Mouse (Mus musculus) embryonic facial prominence, embryonic 12.5 days (tissue): ENCODE data around the gene Fanca. TPM values are rescaled to one million over a fixed set of nuclear protein-coding genes. Genes with fewer than 3 reads are reported as not detected.

Experiments used
- ATAC-seq: fragments of 200-750 bp; cut with Nextera tagmentation; 2 replicates; pipeline ENCODE4 v1.8.0; 2017; ENCODE audit not compliant: insufficient number of reproducible peaks, insufficient read depth, low FRiP score, low TSS enrichment
- H3K27ac ChIP-seq: fragments of 300-500 bp; sonication (generic); 2 replicates; pipeline ENCODE4 v1.5.1; 2016; ENCODE audit warnings: mild to moderate bottlenecking
- H3K27me3 ChIP-seq: fragments of 300-500 bp; sonication (generic); 2 replicates; pipeline ENCODE4 v1.6.1; 2016; ENCODE audit warnings: mild to moderate bottlenecking, moderate library complexity
- H3K36me3 ChIP-seq: fragments of 300-500 bp; sonication (generic); 2 replicates; pipeline ENCODE4 v1.6.1; 2016; ENCODE audit warnings: mild to moderate bottlenecking
- H3K4me1 ChIP-seq: fragments of 300-500 bp; sonication (generic); 2 replicates; pipeline ENCODE4 v1.6.1; 2016
- H3K4me2 ChIP-seq: fragments of 300-500 bp; sonication (generic); replicated peaks from 2 replicates; pipeline ENCODE4 v1.6.1; 2016; ENCODE audit warnings: mild to moderate bottlenecking, moderate library complexity
- H3K4me3 ChIP-seq: fragments of 300-500 bp; sonication (generic); 2 replicates; pipeline ENCODE4 v1.5.1; 2016; ENCODE audit warnings: mild to moderate bottlenecking
- H3K9ac ChIP-seq: fragments of 300-500 bp; sonication (generic); 2 replicates; pipeline ENCODE4 v1.6.1; 2016; ENCODE audit warnings: mild to moderate bottlenecking, moderate library complexity
- H3K9me3 ChIP-seq: fragments of 300-500 bp; sonication (generic); 2 replicates; pipeline ENCODE4 v1.6.1; 2016; ENCODE audit warnings: mild to moderate bottlenecking, moderate library complexity
- WGBS: fragments of 180-500 bp; shearing (Covaris S2); methylation state at CpG from one replicate; pipeline ENCODE4 v1.1.7; 2016; 5-methylcytosine and 5-hydroxymethylcytosine counted together
- polyA plus RNA-seq: library from polyadenylated mRNA; unstranded; fragments of >200 nt; fragmentation: Nextera tagmentation; extraction: Ambion mirVana; gene quantifications from 2 replicates; pipeline ENCODE4 v1.2.1, GENCODE M21; 2016

Gene Fanca
- 31.9 and 34.0 TPM in 2 replicates for polyA plus RNA-seq

- WGBS = under 1% methylated on average over 24 of the region's 24 CpGs
- peak within 1 kb of the TSS; percentile 48 for H3K4me3 ChIP-seq
- H3K4me1 ChIP-seq = peaks cover 9% of the 10 kb centered on the region
- H3K4me2 ChIP-seq = peak within 1 kb of the TSS; percentile 81
- no peaks in the 10 kb centered on the region; the same call in 1 of the 2 replicates for H3K36me3 ChIP-seq
- ATAC-seq = peak; percentile 98
- peak within 1 kb of the TSS; percentile 69 for H3K9ac ChIP-seq
- no peak within 1 kb of the TSS for H3K27ac ChIP-seq
- no peaks in the 10 kb centered on the region for H3K9me3 ChIP-seq
- H3K27me3 ChIP-seq = no peaks in the 10 kb centered on the region
These were observed at the start of gene Fanca for GRCm38 (mm10) chr8:123318467-123318911. TSS of gene Fanca (minus strand) at chr8:123318576.

- Histone ChIP-seq H3K9me3 (no peaks in the 10 kb centered on the region), H3K27ac (no peak overlapping the region), H3K36me3 (no peaks in the 10 kb centered on the region), H3K4me1 (no peaks in the 10 kb centered on the region), H3K4me3 (no peak overlapping the region), H3K27me3 (no peaks in the 10 kb centered on the region), H3K4me2 (no peak overlapping the region), H3K9ac (no peak overlapping the region)
- WGBS = 38% methylated on average over 12 of the region's 12 CpGs
- ATAC-seq = no peak
These were observed 42.8 kb upstream of the Fanca start for GRCm38 (mm10) chr8:123361082-123361739.

GRCm38 (mm10) chr8:123353216-123353615 is 34.8 kb upstream of the Fanca start:
- Histone ChIP-seq H3K9ac (no peak overlapping the region), H3K9me3 (no peaks in the 10 kb centered on the region)
- WGBS = 38% methylated on average over 11 of the region's 11 CpGs

GRCm38 (mm10) chr8:123352786-123353185 is 34.4 kb upstream of the Fanca start:
- no peak for ATAC-seq
- no peak overlapping the region for H3K9ac ChIP-seq
- H3K27me3 ChIP-seq = peaks cover 5% of the 10 kb centered on the region; the same call in 1 of the 2 replicates
- no peak overlapping the region for H3K4me2 ChIP-seq
- 58% methylated on average over 13 of the region's 13 CpGs for WGBS
- no peak overlapping the region for H3K4me3 ChIP-seq
- peaks cover 14% of the 10 kb centered on the region for H3K4me1 ChIP-seq
- no peaks in the 10 kb centered on the region for H3K9me3 ChIP-seq
- H3K27ac ChIP-seq = no peak overlapping the region
- H3K36me3 ChIP-seq = no peaks in the 10 kb centered on the region

More at GRCm38 (mm10) chr8:123353216-123353615, 34.8 kb upstream of the Fanca start:
- H3K4me3 ChIP-seq = no peak overlapping the region
- peaks cover 5% of the 10 kb centered on the region; the same call in 1 of the 2 replicates for H3K27me3 ChIP-seq
- no peak overlapping the region for H3K27ac ChIP-seq
- no peak overlapping the region for H3K4me2 ChIP-seq
- H3K4me1 ChIP-seq = peaks cover 10% of the 10 kb centered on the region
- no peak for ATAC-seq
- no peaks in the 10 kb centered on the region for H3K36me3 ChIP-seq

GRCm38 (mm10) chr8:123352118-123352517 is 33.7 kb upstream of the Fanca start:
- H3K27me3 ChIP-seq = peaks cover 5% of the 10 kb centered on the region; the same call in 1 of the 2 replicates
- H3K4me1 ChIP-seq = peaks cover 17% of the 10 kb centered on the region
- H3K4me2 ChIP-seq = no peak overlapping the region
- H3K27ac ChIP-seq = no peak overlapping the region
- no peaks in the 10 kb centered on the region for H3K9me3 ChIP-seq
- H3K36me3 ChIP-seq = no peaks in the 10 kb centered on the region
- no peak for ATAC-seq
- 81% methylated on average over 12 of the region's 12 CpGs for WGBS
- H3K9ac ChIP-seq = no peak overlapping the region
- no peak overlapping the region for H3K4me3 ChIP-seq

GRCm38 (mm10) chr8:123349073-123349472 is 30.7 kb upstream of the Fanca start:
- WGBS = 83% methylated on average over 4 of the region's 4 CpGs
- peaks cover 17% of the 10 kb centered on the region for H3K4me1 ChIP-seq
- peaks cover 4% of the 10 kb centered on the region; the same call in 1 of the 2 replicates for H3K27me3 ChIP-seq
- H3K4me3 ChIP-seq = no peak overlapping the region
- no peak overlapping the region for H3K9ac ChIP-seq
- H3K36me3 ChIP-seq = no peaks in the 10 kb centered on the region
- peak overlapping the region; percentile 78; the same call in 1 of the 2 replicates for H3K27ac ChIP-seq
- no peak for ATAC-seq
- H3K4me2 ChIP-seq = no peak overlapping the region
- no peaks in the 10 kb centered on the region for H3K9me3 ChIP-seq

GRCm38 (mm10) chr8:123348237-123348843 is 30.0 kb upstream of the Fanca start:
- H3K9me3 ChIP-seq = no peaks in the 10 kb centered on the region
- no peak overlapping the region for H3K4me2 ChIP-seq
- WGBS = 18% methylated on average over 9 of the region's 9 CpGs
- H3K36me3 ChIP-seq = no peaks in the 10 kb centered on the region
- ATAC-seq = 0 out of 2 replicates have a peak, but pooled peaks have one; percentile 38
- no peaks in the 10 kb centered on the region for H3K27me3 ChIP-seq
- no peak overlapping the region for H3K4me3 ChIP-seq
- H3K9ac ChIP-seq = no peak overlapping the region
- peaks cover 23% of the 10 kb centered on the region for H3K4me1 ChIP-seq
- H3K27ac ChIP-seq = peak overlapping the region; percentile 78

- H3K9me3 ChIP-seq = no peaks in the 10 kb centered on the region
- H3K27ac ChIP-seq = no peak overlapping the region
- H3K36me3 ChIP-seq = no peaks in the 10 kb centered on the region
- H3K4me2 ChIP-seq = no peak overlapping the region
- H3K9ac ChIP-seq = no peak overlapping the region
- no peak for ATAC-seq
- no peak overlapping the region for H3K4me3 ChIP-seq
- WGBS = 82% methylated on average over 2 of the region's 2 CpGs
- H3K27me3 ChIP-seq = no peaks in the 10 kb centered on the region
- peaks cover 24% of the 10 kb centered on the region for H3K4me1 ChIP-seq
These were observed 28.9 kb upstream of the Fanca start for GRCm38 (mm10) chr8:123347293-123347692.

- Histone ChIP-seq H3K27me3 (no peaks in the 10 kb centered on the region), H3K36me3 (no peaks in the 10 kb centered on the region), H3K9ac (no peak overlapping the region), H3K9me3 (no peaks in the 10 kb centered on the region), H3K4me3 (no peak overlapping the region), H3K4me1 (peaks cover 24% of the 10 kb centered on the region), H3K27ac (no peak overlapping the region), H3K4me2 (no peak overlapping the region)
- WGBS = 90% methylated on average over 6 of the region's 6 CpGs
- ATAC-seq = no peak
These were observed 27.5 kb upstream of the Fanca start for GRCm38 (mm10) chr8:123345856-123346255.

GRCm38 (mm10) chr8:123345135-123345534 is 26.8 kb upstream of the Fanca start:
- peaks cover 24% of the 10 kb centered on the region for H3K4me1 ChIP-seq
- no peak overlapping the region for H3K9ac ChIP-seq
- no peaks in the 10 kb centered on the region for H3K36me3 ChIP-seq
- no peak overlapping the region for H3K4me3 ChIP-seq
- no peaks in the 10 kb centered on the region for H3K9me3 ChIP-seq
- ATAC-seq = no peak
- H3K4me2 ChIP-seq = no peak overlapping the region
- H3K27ac ChIP-seq = no peak overlapping the region
- no peaks in the 10 kb centered on the region for H3K27me3 ChIP-seq
- 82% methylated on average over 8 of the region's 8 CpGs for WGBS

GRCm38 (mm10) chr8:123343422-123343821 is 25.0 kb upstream of the Fanca start:
- H3K4me1 ChIP-seq = peaks cover 17% of the 10 kb centered on the region

GRCm38 (mm10) chr8:123342911-123343310 is 24.5 kb upstream of the Fanca start:
- ATAC-seq = no peak
- H3K36me3 ChIP-seq = no peaks in the 10 kb centered on the region
- H3K4me1 ChIP-seq = peaks cover 12% of the 10 kb centered on the region
- no peak overlapping the region for H3K4me2 ChIP-seq
- WGBS = 73% methylated on average over 7 of the region's 7 CpGs
- no peaks in the 10 kb centered on the region for H3K27me3 ChIP-seq
- no peak overlapping the region for H3K27ac ChIP-seq
- H3K9me3 ChIP-seq = no peaks in the 10 kb centered on the region
- no peak overlapping the region for H3K4me3 ChIP-seq
- H3K9ac ChIP-seq = no peak overlapping the region

More at GRCm38 (mm10) chr8:123343422-123343821, 25.0 kb upstream of the Fanca start:
- no peak overlapping the region for H3K4me2 ChIP-seq
- no peak overlapping the region for H3K27ac ChIP-seq
- H3K4me3 ChIP-seq = no peak overlapping the region
- no peak overlapping the region for H3K9ac ChIP-seq
- H3K36me3 ChIP-seq = no peaks in the 10 kb centered on the region
- no peaks in the 10 kb centered on the region for H3K27me3 ChIP-seq
- H3K9me3 ChIP-seq = no peaks in the 10 kb centered on the region
- no peak for ATAC-seq
- WGBS = 74% methylated on average over 12 of the region's 12 CpGs
